Mouse (Mus musculus): ENCODE results near the gene Cd28. TPM values are rescaled to one million over a fixed set of nuclear protein-coding genes. Genes with fewer than 3 reads are reported as not detected.

Cd28 gene
- polyA plus RNA-seq, 1 experiment from 2014 or later: 0.13 TPM

DNA sequence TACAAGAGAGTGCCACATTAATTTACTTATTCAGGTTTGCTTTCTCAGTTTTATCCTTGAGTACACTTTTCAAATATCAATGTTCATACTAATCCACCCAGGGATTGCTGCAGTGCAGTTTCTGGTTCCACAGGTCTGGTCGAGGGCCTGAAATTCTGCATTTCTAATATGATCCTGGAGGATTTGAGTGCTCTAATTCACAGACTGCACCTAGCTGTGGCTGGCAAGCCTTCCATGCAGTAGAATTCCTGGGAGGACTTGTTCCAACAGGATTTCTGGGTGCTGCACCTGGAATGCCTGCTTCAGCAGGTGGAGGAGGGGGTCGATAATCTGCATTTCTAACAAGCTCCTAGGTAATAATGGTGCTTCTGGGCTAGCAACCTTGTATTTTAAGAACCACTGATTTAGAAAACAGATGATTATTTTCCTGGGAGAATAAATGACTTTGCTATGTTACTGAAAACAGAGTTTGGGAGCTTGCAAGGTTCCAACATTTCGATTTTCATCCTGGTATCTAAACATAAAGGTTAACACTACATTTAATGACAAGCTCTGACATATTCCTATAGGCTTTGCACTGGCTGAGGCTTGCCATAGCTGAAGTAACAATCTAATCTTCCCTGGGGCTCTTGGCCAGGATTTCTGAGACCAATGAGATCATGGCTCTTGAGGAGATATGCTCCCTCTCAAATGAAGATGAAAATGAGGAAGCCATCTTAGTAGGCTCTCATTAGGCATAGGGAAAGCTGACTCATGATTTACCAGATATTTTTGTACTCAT, 20.3 kb upstream of the Cd28 start:
- Histone ChIP-seq H3K4me1 (replicated peaks; ENCODE audit: control insufficient read depth, insufficient read depth, low read length) (no peaks in the 10 kb centered on the region), H3K9ac (ENCODE audit: low read depth, low read length) (no peak overlapping the region), H3K9me3 (ENCODE audit: control insufficient read depth) (no peaks in the 10 kb centered on the region), H3K4me3 (ENCODE audit: low read depth, low read length) (no peak overlapping the region), H3K27ac (ENCODE audit: low read depth, low read length) (no peak overlapping the region), H3K4me2 (replicated peaks; ENCODE audit: low read depth) (no peak overlapping the region), H3K36me3 (ENCODE audit: control insufficient read depth, insufficient read depth) (no peaks in the 10 kb centered on the region), H3K27me3 (replicated peaks; ENCODE audit: control insufficient read depth, insufficient read depth, low read length) (no peaks in the 10 kb centered on the region)
- no peak for ATAC-seq
- no peak for TF ChIP-seq CTCF (IDR thresholded peaks at IDR 0.05; ENCODE audit: low read depth)
- WGBS: 84% methylated on average over 3 of the region's 3 CpGs

- H3K27me3 ChIP-seq (replicated peaks; ENCODE audit: control insufficient read depth, insufficient read depth, low read length): no peaks in the 10 kb centered on the region
- H3K27ac ChIP-seq (ENCODE audit: low read depth, low read length): no peak overlapping the region
- H3K9ac ChIP-seq (ENCODE audit: low read depth, low read length): no peak overlapping the region
- 46% methylated on average over 2 of the region's 2 CpGs for WGBS
- no peaks in the 10 kb centered on the region for H3K36me3 ChIP-seq (ENCODE audit: control insufficient read depth, insufficient read depth)
- TF ChIP-seq CTCF (IDR thresholded peaks at IDR 0.05; ENCODE audit: low read depth): no peak
- no peaks in the 10 kb centered on the region for H3K9me3 ChIP-seq (ENCODE audit: control insufficient read depth)
- no peak for ATAC-seq
- no peak overlapping the region for H3K4me3 ChIP-seq (ENCODE audit: low read depth, low read length)
- no peak overlapping the region for H3K4me2 ChIP-seq (replicated peaks; ENCODE audit: low read depth)
- no peaks in the 10 kb centered on the region for H3K4me1 ChIP-seq (replicated peaks; ENCODE audit: control insufficient read depth, insufficient read depth, low read length)
These were observed 14.0 kb upstream of the Cd28 start for GRCm38 (mm10) chr1:60702641-60703040.

DNA sequence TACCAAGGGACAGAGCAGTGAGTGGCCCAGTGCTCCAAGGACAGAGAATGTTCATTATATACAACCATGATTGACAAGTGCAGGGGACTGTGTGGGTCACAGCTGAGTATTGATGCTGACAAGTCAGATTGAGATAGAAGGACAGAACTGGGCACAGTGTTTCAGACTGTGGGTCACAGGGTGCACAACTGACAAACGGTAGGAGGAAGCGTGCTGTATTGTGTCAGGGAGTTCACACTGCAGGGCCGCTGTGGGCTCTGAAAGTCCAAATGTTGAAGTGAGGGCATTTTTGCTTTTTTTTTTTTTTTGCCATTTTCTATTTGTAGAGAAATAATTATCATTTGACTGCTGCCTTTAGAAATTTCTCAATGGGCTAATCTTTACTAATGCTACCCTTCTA, 3.4 kb upstream of the Cd28 start:
- ATAC-seq: no peak
- no peak overlapping the region for H3K4me2 ChIP-seq (replicated peaks; ENCODE audit: low read depth)
- TF ChIP-seq CTCF (IDR thresholded peaks at IDR 0.05; ENCODE audit: low read depth): no peak
- H3K9ac ChIP-seq (ENCODE audit: low read depth, low read length): no peak overlapping the region
- H3K4me1 ChIP-seq (replicated peaks; ENCODE audit: control insufficient read depth, insufficient read depth, low read length): no peaks in the 10 kb centered on the region; the same call in 1 of the 2 replicates
- no peak overlapping the region for H3K27ac ChIP-seq (ENCODE audit: low read depth, low read length)
- WGBS: 85% methylated on average over 3 of the region's 3 CpGs
- H3K9me3 ChIP-seq (ENCODE audit: control insufficient read depth): no peaks in the 10 kb centered on the region
- H3K36me3 ChIP-seq (ENCODE audit: control insufficient read depth, insufficient read depth): no peaks in the 10 kb centered on the region
- no peak overlapping the region for H3K4me3 ChIP-seq (ENCODE audit: low read depth, low read length)
- H3K27me3 ChIP-seq (replicated peaks; ENCODE audit: control insufficient read depth, insufficient read depth, low read length): no peaks in the 10 kb centered on the region

- ATAC-seq: no peak
- no peaks in the 10 kb centered on the region for H3K36me3 ChIP-seq (ENCODE audit: control insufficient read depth, insufficient read depth)
- H3K4me3 ChIP-seq (ENCODE audit: low read depth, low read length): no peak overlapping the region
- 45% methylated on average over 8 of the region's 8 CpGs for WGBS
- H3K9me3 ChIP-seq (ENCODE audit: control insufficient read depth): no peaks in the 10 kb centered on the region
- H3K27ac ChIP-seq (ENCODE audit: low read depth, low read length): no peak overlapping the region
- H3K4me2 ChIP-seq (replicated peaks; ENCODE audit: low read depth): no peak overlapping the region
- H3K9ac ChIP-seq (ENCODE audit: low read depth, low read length): no peak overlapping the region
- no peaks in the 10 kb centered on the region for H3K27me3 ChIP-seq (replicated peaks; ENCODE audit: control insufficient read depth, insufficient read depth, low read length)
- H3K4me1 ChIP-seq (replicated peaks; ENCODE audit: control insufficient read depth, insufficient read depth, low read length): no peaks in the 10 kb centered on the region; the same call in 1 of the 2 replicates
- no peak for TF ChIP-seq CTCF (IDR thresholded peaks at IDR 0.05; ENCODE audit: low read depth)
These were observed 876 bp upstream of the Cd28 start for GRCm38 (mm10) chr1:60715651-60716196.

GRCm38 (mm10) chr1:60718580-60718979, 2.0 kb downstream of the Cd28 start:
- no peaks in the 10 kb centered on the region for H3K27me3 ChIP-seq (replicated peaks; ENCODE audit: control insufficient read depth, insufficient read depth, low read length)
- no peak overlapping the region for H3K4me3 ChIP-seq (ENCODE audit: low read depth, low read length)
- WGBS: 65% methylated on average over 4 of the region's 4 CpGs
- no peaks in the 10 kb centered on the region; the same call in 1 of the 2 replicates for H3K4me1 ChIP-seq (replicated peaks; ENCODE audit: control insufficient read depth, insufficient read depth, low read length)
- H3K36me3 ChIP-seq (ENCODE audit: control insufficient read depth, insufficient read depth): no peaks in the 10 kb centered on the region
- no peak for TF ChIP-seq CTCF (IDR thresholded peaks at IDR 0.05; ENCODE audit: low read depth)
- no peak overlapping the region for H3K9ac ChIP-seq (ENCODE audit: low read depth, low read length)
- no peak overlapping the region for H3K4me2 ChIP-seq (replicated peaks; ENCODE audit: low read depth)
- H3K9me3 ChIP-seq (ENCODE audit: control insufficient read depth): no peaks in the 10 kb centered on the region
- H3K27ac ChIP-seq (ENCODE audit: low read depth, low read length): no peak overlapping the region
- no peak for ATAC-seq

GRCm38 (mm10) chr1:60723555-60723954, 7.0 kb downstream of the Cd28 start:
- Histone ChIP-seq H3K27ac (ENCODE audit: low read depth, low read length) (no peak overlapping the region), H3K9me3 (ENCODE audit: control insufficient read depth) (no peaks in the 10 kb centered on the region), H3K36me3 (ENCODE audit: control insufficient read depth, insufficient read depth) (no peaks in the 10 kb centered on the region), H3K4me3 (ENCODE audit: low read depth, low read length) (no peak overlapping the region), H3K27me3 (replicated peaks; ENCODE audit: control insufficient read depth, insufficient read depth, low read length) (no peaks in the 10 kb centered on the region), H3K4me1 (replicated peaks; ENCODE audit: control insufficient read depth, insufficient read depth, low read length) (no peaks in the 10 kb centered on the region), H3K9ac (ENCODE audit: low read depth, low read length) (no peak overlapping the region), H3K4me2 (replicated peaks; ENCODE audit: low read depth) (no peak overlapping the region)
- no peak for ATAC-seq
- WGBS: 91% methylated on average over 3 of the region's 3 CpGs
- TF ChIP-seq CTCF (IDR thresholded peaks at IDR 0.05; ENCODE audit: low read depth): no peak

Data from intestine, postnatal 0 days (tissue).